Mouse (Mus musculus) forebrain, embryonic 10.5 days (tissue): ENCODE data around the gene B3galt1. TPM values are rescaled to one million over a fixed set of nuclear protein-coding genes. Genes with fewer than 3 reads are reported as not detected.

Source experiments
- DNase-seq: peaks from one replicate; pipeline ENCODE4 v3.0.0-alpha.2; 2017; ENCODE audit warnings: low spot score; ENCODE audit errors: extremely low spot score
- H3K27ac ChIP-seq: fragments of 300-500 bp; sonication (generic); 2 replicates; pipeline ENCODE4 v1.5.1; 2016; ENCODE audit warnings: mild to moderate bottlenecking
- H3K27me3 ChIP-seq: fragments of 300-500 bp; sonication (generic); 2 replicates; pipeline ENCODE4 v1.6.1; 2016; ENCODE audit warnings: mild to moderate bottlenecking; ENCODE audit not compliant: poor library complexity, severe bottlenecking
- H3K36me3 ChIP-seq: fragments of 300-500 bp; sonication (generic); replicated peaks from 2 replicates; pipeline ENCODE4 v1.6.1; 2016; ENCODE audit warnings: mild to moderate bottlenecking, moderate library complexity
- H3K4me1 ChIP-seq: fragments of 300-500 bp; sonication (generic); 2 replicates; pipeline ENCODE4 v1.6.1; 2016
- H3K4me3 ChIP-seq: fragments of 300-500 bp; sonication (generic); 2 replicates; pipeline ENCODE4 v1.5.1; 2016; ENCODE audit warnings: mild to moderate bottlenecking, moderate library complexity
- H3K9me3 ChIP-seq: fragments of 300-500 bp; sonication (generic); 2 replicates; pipeline ENCODE4 v1.6.1; 2016; ENCODE audit warnings: mild to moderate bottlenecking, moderate library complexity
- WGBS: fragments of 180-500 bp; shearing (Covaris S2); methylation state at CpG from one replicate; pipeline ENCODE4 v1.1.7; 2016; 5-methylcytosine and 5-hydroxymethylcytosine counted together
- polyA plus RNA-seq: library from polyadenylated mRNA; unstranded; fragments of >200 nt; fragmentation: Nextera tagmentation; extraction: Ambion mirVana; gene quantifications from 2 replicates; pipeline ENCODE4 v1.2.1, GENCODE M21; 2016

Gene B3galt1
- 5.9 and 7.4 TPM in 2 replicates for polyA plus RNA-seq

DNA sequence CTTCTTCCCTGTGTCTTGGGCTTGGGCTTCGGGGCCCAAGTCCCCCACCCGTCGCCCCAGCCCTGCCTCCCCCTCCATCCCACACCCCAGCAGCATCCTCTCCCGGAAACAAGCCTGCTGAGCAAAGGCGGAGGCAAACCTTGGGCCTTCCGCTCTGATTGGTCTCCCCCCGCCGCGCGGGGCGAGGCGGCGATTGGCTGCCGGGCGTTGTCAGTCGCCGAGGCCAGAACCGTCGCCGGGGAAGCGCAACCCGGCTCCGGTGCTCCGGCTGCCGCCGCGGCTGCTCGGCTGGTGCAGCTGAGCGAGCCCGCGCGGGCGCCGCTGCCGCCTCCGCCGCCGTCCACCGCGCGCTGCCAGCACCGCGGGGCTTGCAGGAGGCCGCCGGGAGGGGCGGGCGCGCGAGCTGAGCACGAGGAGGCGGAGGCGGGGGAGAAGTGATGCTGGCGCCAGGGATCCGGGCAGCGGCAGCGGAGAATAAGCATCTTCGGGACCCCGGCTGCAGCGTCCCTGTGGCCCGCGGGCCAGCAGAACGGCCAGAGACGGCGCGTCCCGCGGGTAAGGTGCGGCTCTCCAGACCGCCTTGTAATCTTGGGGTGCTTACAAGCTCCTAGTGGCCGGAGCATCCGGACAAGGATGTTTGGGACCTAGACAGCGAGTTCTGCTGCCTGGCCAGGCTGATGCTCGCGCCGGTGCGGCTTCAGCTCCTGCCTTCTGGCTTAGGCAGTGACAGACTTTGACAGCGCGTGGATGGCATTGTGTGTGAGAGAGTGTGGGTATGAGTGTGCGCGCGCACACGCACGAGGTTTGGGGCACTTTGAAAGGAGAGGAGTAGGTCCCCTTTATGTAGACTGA, at the start of gene B3galt1:
Gene B3galt1, plus strand, starts transcription at position 392 of the 852 bp plus-strand sequence.
- peaks cover 10% of the 10 kb centered on the region; the same call in 1 of the 2 replicates for H3K27me3 ChIP-seq
- DNase-seq = peak; percentile 89
- H3K27ac ChIP-seq = peak within 1 kb of the TSS; percentile 89
- H3K36me3 ChIP-seq = no peaks in the 10 kb centered on the region
- no peaks in the 10 kb centered on the region for H3K9me3 ChIP-seq
- peak within 1 kb of the TSS; percentile 79 for H3K4me3 ChIP-seq
- under 1% methylated on average over 83 of the region's 83 CpGs for WGBS
- H3K4me1 ChIP-seq = peaks cover 24% of the 10 kb centered on the region

GRCm38 (mm10) chr2:67516405-67516804, 49.3 kb upstream of the B3galt1 start:
- H3K4me1 ChIP-seq = no peaks in the 10 kb centered on the region
- 92% methylated on average over 7 of the region's 7 CpGs for WGBS
- H3K4me3 ChIP-seq = no peak overlapping the region
- H3K9me3 ChIP-seq = no peaks in the 10 kb centered on the region
- H3K27me3 ChIP-seq = no peaks in the 10 kb centered on the region
- no peaks in the 10 kb centered on the region for H3K36me3 ChIP-seq
- DNase-seq = no peak
- no peak overlapping the region for H3K27ac ChIP-seq

DNA sequence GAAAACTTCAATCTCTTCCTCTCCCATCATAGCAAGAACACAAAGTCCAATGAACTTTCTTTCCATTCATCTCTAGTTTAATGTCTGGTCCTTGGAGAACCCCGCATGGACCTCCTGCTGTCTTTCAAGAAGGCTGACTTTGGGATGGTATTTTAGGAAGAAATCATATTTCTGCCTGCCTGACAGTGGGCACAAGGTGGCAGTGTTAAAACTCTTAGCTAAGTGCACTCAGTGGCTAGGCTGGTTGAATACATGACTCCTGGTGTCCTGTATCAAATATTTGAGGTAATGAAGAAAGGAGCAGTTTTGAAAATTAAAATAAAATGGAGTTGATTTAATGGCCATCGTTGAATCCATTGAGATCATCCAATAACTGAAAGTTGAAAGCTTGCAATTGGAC, 30.3 kb upstream of the B3galt1 start:
- no peak overlapping the region for H3K4me3 ChIP-seq
- 91% methylated on average over 2 of the region's 2 CpGs for WGBS
- no peaks in the 10 kb centered on the region for H3K4me1 ChIP-seq
- H3K9me3 ChIP-seq = no peaks in the 10 kb centered on the region
- H3K36me3 ChIP-seq = no peaks in the 10 kb centered on the region
- no peak for DNase-seq
- H3K27ac ChIP-seq = no peak overlapping the region
- H3K27me3 ChIP-seq = no peaks in the 10 kb centered on the region

- H3K9me3 ChIP-seq = no peaks in the 10 kb centered on the region
- 95% methylated on average over 6 of the region's 6 CpGs for WGBS
- DNase-seq = no peak
- H3K4me3 ChIP-seq = no peak overlapping the region
- H3K27ac ChIP-seq = no peak overlapping the region
- H3K4me1 ChIP-seq = no peaks in the 10 kb centered on the region
- no peaks in the 10 kb centered on the region for H3K27me3 ChIP-seq
- no peaks in the 10 kb centered on the region for H3K36me3 ChIP-seq
Observed at GRCm38 (mm10) chr2:67539426-67539825, 26.2 kb upstream of the B3galt1 start.

- Histone ChIP-seq H3K27ac (no peak overlapping the region), H3K27me3 (no peaks in the 10 kb centered on the region), H3K36me3 (no peaks in the 10 kb centered on the region), H3K9me3 (no peaks in the 10 kb centered on the region), H3K4me3 (no peak overlapping the region), H3K4me1 (no peaks in the 10 kb centered on the region)
- no peak for DNase-seq
- 83% methylated on average over 11 of the region's 11 CpGs for WGBS
Observed at GRCm38 (mm10) chr2:67541957-67542696, 23.5 kb upstream of the B3galt1 start.

DNA sequence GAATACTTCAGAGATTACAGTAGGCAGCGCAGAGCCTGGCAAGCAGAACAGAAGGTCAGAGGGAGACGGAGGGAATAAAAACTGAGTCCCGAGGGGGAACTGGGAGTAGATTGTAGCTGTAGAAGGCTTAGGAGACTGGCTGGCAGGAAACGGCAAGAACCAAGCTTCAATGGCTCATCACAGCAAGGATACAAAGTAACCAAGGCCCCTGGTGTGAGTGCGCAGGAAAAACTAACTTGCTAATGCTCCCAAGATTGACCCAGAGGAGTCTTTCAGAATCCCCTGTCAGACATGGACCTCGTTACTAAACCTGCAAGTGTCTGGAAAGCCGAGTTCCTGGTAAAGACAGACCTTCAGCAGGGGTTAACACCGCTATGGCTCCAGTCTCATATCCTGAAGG, 21.2 kb upstream of the B3galt1 start:
- WGBS = 66% methylated on average over 8 of the region's 8 CpGs
- no peak overlapping the region for H3K27ac ChIP-seq
- H3K4me3 ChIP-seq = no peak overlapping the region
- no peaks in the 10 kb centered on the region for H3K27me3 ChIP-seq
- no peaks in the 10 kb centered on the region for H3K9me3 ChIP-seq
- no peak for DNase-seq
- no peaks in the 10 kb centered on the region for H3K36me3 ChIP-seq
- no peaks in the 10 kb centered on the region for H3K4me1 ChIP-seq

GRCm38 (mm10) chr2:67564851-67565479, 706 bp upstream of the B3galt1 start:
- Histone ChIP-seq H3K27ac (peak overlapping the region; percentile 89), H3K4me3 (peak overlapping the region; percentile 79), H3K36me3 (no peaks in the 10 kb centered on the region), H3K4me1 (peaks cover 24% of the 10 kb centered on the region), H3K27me3 (peaks cover 10% of the 10 kb centered on the region; the same call in 1 of the 2 replicates), H3K9me3 (no peaks in the 10 kb centered on the region)
- DNase-seq = no peak
- WGBS = 3% methylated on average over 23 of the region's 23 CpGs

- H3K27ac ChIP-seq = peak overlapping the region; percentile 89
- H3K36me3 ChIP-seq = no peaks in the 10 kb centered on the region
- peak; percentile 15 for DNase-seq
- 2% methylated on average over 12 of the region's 12 CpGs for WGBS
- H3K27me3 ChIP-seq = peaks cover 10% of the 10 kb centered on the region; the same call in 1 of the 2 replicates
- peak overlapping the region; percentile 79 for H3K4me3 ChIP-seq
- H3K4me1 ChIP-seq = peaks cover 24% of the 10 kb centered on the region
- no peaks in the 10 kb centered on the region for H3K9me3 ChIP-seq
Observed at GRCm38 (mm10) chr2:67566566-67566965, 895 bp downstream of the B3galt1 start.

DNA sequence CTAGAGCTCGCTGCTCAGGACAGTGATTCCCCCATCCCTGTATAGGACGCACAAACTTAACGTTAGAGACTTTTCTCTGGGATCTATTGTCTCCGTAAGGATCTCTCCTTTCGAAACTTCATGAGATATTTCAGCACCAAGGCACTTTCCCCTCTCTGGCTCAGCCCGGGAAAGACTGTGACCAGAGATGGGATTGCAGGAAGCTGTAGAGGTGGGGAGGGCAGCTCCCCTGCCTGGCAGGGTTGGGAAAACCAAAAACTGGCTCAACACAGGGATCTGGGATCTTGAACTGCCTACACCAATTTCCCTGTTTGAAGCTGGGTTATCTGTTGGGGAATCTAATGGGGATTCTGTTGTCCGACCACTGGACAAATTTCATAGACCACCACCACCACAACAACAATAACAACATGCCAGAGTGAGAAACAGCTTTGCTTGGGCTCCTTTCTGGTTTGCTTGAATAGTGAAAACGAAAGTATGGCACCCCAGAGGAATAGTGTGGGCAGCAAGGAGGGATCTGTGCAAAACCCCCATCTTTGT, 1.5 kb downstream of the B3galt1 start:
- 14% methylated on average over 8 of the region's 8 CpGs for WGBS
- H3K27me3 ChIP-seq = peaks cover 10% of the 10 kb centered on the region; the same call in 1 of the 2 replicates
- H3K4me1 ChIP-seq = peaks cover 24% of the 10 kb centered on the region
- H3K36me3 ChIP-seq = no peaks in the 10 kb centered on the region
- no peak overlapping the region for H3K27ac ChIP-seq
- no peak for DNase-seq
- H3K9me3 ChIP-seq = no peaks in the 10 kb centered on the region
- H3K4me3 ChIP-seq = peak overlapping the region; percentile 79

DNA sequence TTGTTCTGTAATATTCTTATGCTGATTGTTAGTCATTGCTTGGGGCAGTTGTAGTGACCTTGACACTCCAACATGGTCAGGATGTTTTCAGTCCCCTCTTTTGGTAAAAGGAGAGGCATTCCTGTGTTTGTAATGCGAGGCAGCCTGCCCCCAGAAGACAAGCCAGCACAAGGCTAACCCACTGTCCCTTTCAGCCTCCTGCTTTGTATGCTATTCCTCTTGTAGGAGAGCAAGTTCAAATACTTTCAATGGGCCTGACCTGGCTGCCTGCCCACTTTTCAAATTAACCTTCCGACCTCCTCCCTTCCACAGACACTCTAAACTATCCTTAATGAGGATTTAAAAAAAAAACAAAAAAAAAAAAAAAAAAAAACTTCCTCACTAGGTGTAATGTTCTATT, 11.0 kb downstream of the B3galt1 start:
- Histone ChIP-seq H3K9me3 (no peaks in the 10 kb centered on the region), H3K4me3 (no peak overlapping the region), H3K4me1 (peaks cover 9% of the 10 kb centered on the region), H3K27me3 (no peaks in the 10 kb centered on the region), H3K27ac (no peak overlapping the region), H3K36me3 (no peaks in the 10 kb centered on the region)
- 59% methylated on average over 2 of the region's 2 CpGs for WGBS
- DNase-seq = no peak

DNA sequence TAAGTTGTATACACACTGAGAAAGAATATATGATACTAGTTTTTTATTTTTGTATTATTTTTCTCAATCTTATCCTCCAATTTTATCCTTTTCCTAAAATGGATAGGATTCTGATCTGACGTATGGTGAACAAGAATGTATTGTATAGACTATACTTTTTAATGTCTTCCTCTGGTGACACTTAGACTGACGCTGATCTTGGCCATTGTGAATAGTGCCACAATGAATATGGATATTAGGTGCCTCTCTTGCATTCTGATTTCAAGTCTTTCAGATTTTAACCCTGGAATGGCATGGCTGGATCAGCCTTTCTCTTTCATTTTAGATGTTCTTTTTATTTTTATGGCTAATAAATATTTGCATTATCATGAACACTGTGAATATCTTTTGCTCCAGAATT, 17.4 kb downstream of the B3galt1 start:
- WGBS = 71% methylated on average over 2 of the region's 2 CpGs
- DNase-seq = no peak

GRCm38 (mm10) chr2:67590408-67590807, 24.7 kb downstream of the B3galt1 start:
- no peaks in the 10 kb centered on the region for H3K4me1 ChIP-seq
- no peaks in the 10 kb centered on the region for H3K9me3 ChIP-seq
- no peaks in the 10 kb centered on the region for H3K36me3 ChIP-seq
- H3K27me3 ChIP-seq = no peaks in the 10 kb centered on the region
- no peak for DNase-seq
- no peak overlapping the region for H3K4me3 ChIP-seq
- H3K27ac ChIP-seq = no peak overlapping the region

More for the DNA sequence above, 17.4 kb downstream of the B3galt1 start:
- H3K4me1 ChIP-seq = no peaks in the 10 kb centered on the region
- H3K27ac ChIP-seq = no peak overlapping the region
- no peaks in the 10 kb centered on the region for H3K36me3 ChIP-seq
- H3K4me3 ChIP-seq = no peak overlapping the region
- no peaks in the 10 kb centered on the region for H3K9me3 ChIP-seq
- H3K27me3 ChIP-seq = no peaks in the 10 kb centered on the region
